Mouse (Mus musculus) midbrain, embryonic 11.5 days (tissue): ENCODE results near the gene Sema6d. TPM values are rescaled to one million over a fixed set of nuclear protein-coding genes. Genes with fewer than 3 reads are reported as not detected.

Experiments used
- ATAC-seq: fragments of 200-750 bp; cut with Nextera tagmentation; 2 replicates; pipeline ENCODE4 v1.8.0; 2017; ENCODE audit warnings: moderate TSS enrichment, moderate library complexity; ENCODE audit not compliant: low FRiP score
- DNase-seq: peaks from one replicate; pipeline ENCODE4 v3.0.0; 2015; ENCODE audit warnings: low spot score; ENCODE audit errors: missing footprints
- H3K27ac ChIP-seq: fragments of 300-500 bp; sonication (generic); 2 replicates; pipeline ENCODE4 v1.5.1; 2014; ENCODE audit warnings: low read depth, low read length
- H3K27me3 ChIP-seq: fragments of 300-500 bp; sonication (generic); 2 replicates; pipeline ENCODE4 v1.6.1; 2014; ENCODE audit warnings: mild to moderate bottlenecking, low read length, moderate library complexity, mixed read lengths; ENCODE audit not compliant: control insufficient read depth, insufficient read depth
- H3K36me3 ChIP-seq: fragments of 300-500 bp; sonication (generic); 2 replicates; pipeline ENCODE4 v1.6.1; 2014; ENCODE audit warnings: mild to moderate bottlenecking, low read length, moderate library complexity, mixed read lengths; ENCODE audit not compliant: control insufficient read depth, insufficient read depth
- H3K4me1 ChIP-seq: fragments of 300-500 bp; sonication (generic); 2 replicates; pipeline ENCODE4 v1.6.1; 2014; ENCODE audit warnings: low read length; ENCODE audit not compliant: control insufficient read depth, insufficient read depth
- H3K4me2 ChIP-seq: fragments of 300-500 bp; sonication (generic); 2 replicates; pipeline ENCODE4 v1.6.1; 2014; ENCODE audit warnings: mild to moderate bottlenecking, moderate library complexity
- H3K4me3 ChIP-seq: fragments of 300-500 bp; sonication (generic); 2 replicates; pipeline ENCODE4 v1.5.1; 2014; ENCODE audit warnings: low read depth, low read length
- H3K9ac ChIP-seq: fragments of 300-500 bp; sonication (generic); 2 replicates; pipeline ENCODE4 v1.6.1; 2014; ENCODE audit warnings: low read length
- H3K9me3 ChIP-seq: fragments of 300-500 bp; sonication (generic); 2 replicates; pipeline ENCODE4 v1.6.1; 2016; ENCODE audit warnings: low read length; ENCODE audit not compliant: control insufficient read depth
- WGBS: fragments of 180-500 bp; shearing (Covaris S2); extraction: QIAGEN DNeasy Blood & Tissue Kit; methylation state at CpG from one replicate; pipeline ENCODE4 v1.1.7; 2014; 5-methylcytosine and 5-hydroxymethylcytosine counted together
- polyA plus RNA-seq: library from polyadenylated mRNA; unstranded; fragments of >200 nt; fragmentation: Nextera tagmentation; extraction: Ambion mirVana; gene quantifications from 2 replicates; pipeline ENCODE4 v1.2.1, GENCODE M21; 2014

Gene Sema6d
- polyA plus RNA-seq, 1 experiment from 2014 or later: 11.1 TPM

DNA sequence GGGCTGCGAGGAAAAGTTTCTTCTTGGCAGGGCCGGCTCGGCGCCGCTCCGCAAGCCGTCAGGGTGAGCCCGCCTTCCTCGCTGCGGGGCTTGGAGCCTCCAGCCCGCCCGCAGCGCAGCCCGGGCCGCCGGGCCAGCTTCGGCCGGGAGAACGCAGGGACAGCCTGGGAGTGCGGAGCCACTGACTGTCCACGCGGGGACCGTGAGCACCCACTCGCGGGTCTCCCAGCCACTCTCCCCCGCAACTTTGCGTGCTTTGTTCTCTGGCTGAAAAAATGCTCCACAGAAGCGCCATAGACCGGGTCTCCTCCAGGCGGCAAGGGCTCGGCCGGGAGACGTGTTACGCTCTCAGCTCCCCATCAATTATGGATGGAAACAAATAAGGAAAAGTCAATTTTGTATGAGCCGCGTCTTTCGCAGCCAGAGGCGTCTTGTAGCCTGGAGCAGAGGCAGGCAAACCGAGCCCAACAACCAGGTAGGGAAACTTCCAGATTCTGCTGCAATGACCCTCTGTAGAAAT, 520.9 kb downstream of the Sema6d start:
- Histone ChIP-seq H3K4me2 (peak overlapping the region; percentile 98), H3K4me1 (peaks cover 13% of the 10 kb centered on the region; the same call in 1 of the 2 replicates), H3K9ac (peak overlapping the region; percentile 73), H3K36me3 (no peaks in the 10 kb centered on the region), H3K27me3 (peaks cover 9% of the 10 kb centered on the region), H3K27ac (peak overlapping the region; percentile 74), H3K9me3 (no peaks in the 10 kb centered on the region), H3K4me3 (peak overlapping the region; percentile 73)
- peak; percentile 97 for DNase-seq
- ATAC-seq: peak; percentile 73
- under 1% methylated on average over 39 of the region's 39 CpGs for WGBS

DNA sequence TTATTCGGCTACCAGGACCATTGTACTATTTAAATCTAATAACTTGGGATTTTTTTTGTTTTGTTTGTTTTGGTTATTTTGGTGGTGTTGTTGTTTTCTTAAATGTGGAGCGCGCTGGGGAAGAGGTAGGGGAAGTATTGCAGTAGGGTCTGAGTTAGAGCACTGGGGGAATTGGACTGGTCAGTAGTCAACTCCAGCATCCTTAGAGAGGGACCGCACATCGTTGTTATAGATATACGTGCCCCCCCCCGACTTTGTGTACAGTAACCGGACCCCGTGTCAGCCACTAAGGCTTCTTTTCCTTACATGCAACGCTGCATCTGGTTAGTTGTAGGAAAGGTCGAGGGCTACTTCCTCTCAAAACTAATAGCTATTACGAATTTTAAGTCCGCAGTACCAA, 521.5 kb downstream of the Sema6d start:
- H3K4me2 ChIP-seq: peak overlapping the region; percentile 98
- peak overlapping the region; percentile 73; the same call in 1 of the 2 replicates for H3K9ac ChIP-seq
- peak overlapping the region; percentile 73 for H3K4me3 ChIP-seq
- H3K9me3 ChIP-seq: no peaks in the 10 kb centered on the region
- ATAC-seq (no peak), DNase-seq (peak; percentile 90)
- no peaks in the 10 kb centered on the region for H3K36me3 ChIP-seq
- H3K27ac ChIP-seq: no peak overlapping the region
- H3K27me3 ChIP-seq: peaks cover 9% of the 10 kb centered on the region
- 23% methylated on average over 13 of the region's 13 CpGs for WGBS
- H3K4me1 ChIP-seq: peaks cover 13% of the 10 kb centered on the region; the same call in 1 of the 2 replicates

DNA sequence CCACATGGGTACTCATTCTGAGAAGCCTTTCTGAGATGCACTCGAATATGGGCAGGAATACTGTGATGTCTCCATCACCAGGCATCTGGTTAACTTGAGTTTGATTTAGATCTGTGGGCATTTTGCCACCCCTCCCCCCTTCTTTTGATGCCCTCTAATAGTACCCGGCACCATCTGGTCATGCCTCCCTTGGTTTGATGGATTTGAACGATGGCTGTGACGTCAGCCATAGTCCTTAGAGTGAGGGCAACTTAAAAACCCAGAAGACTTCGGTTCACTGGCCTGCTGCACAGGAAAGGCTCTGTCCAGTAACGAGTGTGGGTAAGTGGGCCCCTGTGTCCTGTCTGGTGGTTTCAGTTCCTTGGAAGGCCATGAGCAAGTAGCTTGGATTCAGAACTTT, 522.5 kb downstream of the Sema6d start:
- DNase-seq (peak; percentile 73), ATAC-seq (no peak)
- 37% methylated on average over 6 of the region's 6 CpGs for WGBS
- peaks cover 9% of the 10 kb centered on the region for H3K27me3 ChIP-seq
- peaks cover 13% of the 10 kb centered on the region; the same call in 1 of the 2 replicates for H3K4me1 ChIP-seq
- no peak overlapping the region for H3K9ac ChIP-seq
- no peaks in the 10 kb centered on the region for H3K9me3 ChIP-seq
- peak overlapping the region; percentile 19 for H3K4me2 ChIP-seq
- peak overlapping the region; percentile 5 for H3K4me3 ChIP-seq
- H3K36me3 ChIP-seq: no peaks in the 10 kb centered on the region
- no peak overlapping the region for H3K27ac ChIP-seq

DNA sequence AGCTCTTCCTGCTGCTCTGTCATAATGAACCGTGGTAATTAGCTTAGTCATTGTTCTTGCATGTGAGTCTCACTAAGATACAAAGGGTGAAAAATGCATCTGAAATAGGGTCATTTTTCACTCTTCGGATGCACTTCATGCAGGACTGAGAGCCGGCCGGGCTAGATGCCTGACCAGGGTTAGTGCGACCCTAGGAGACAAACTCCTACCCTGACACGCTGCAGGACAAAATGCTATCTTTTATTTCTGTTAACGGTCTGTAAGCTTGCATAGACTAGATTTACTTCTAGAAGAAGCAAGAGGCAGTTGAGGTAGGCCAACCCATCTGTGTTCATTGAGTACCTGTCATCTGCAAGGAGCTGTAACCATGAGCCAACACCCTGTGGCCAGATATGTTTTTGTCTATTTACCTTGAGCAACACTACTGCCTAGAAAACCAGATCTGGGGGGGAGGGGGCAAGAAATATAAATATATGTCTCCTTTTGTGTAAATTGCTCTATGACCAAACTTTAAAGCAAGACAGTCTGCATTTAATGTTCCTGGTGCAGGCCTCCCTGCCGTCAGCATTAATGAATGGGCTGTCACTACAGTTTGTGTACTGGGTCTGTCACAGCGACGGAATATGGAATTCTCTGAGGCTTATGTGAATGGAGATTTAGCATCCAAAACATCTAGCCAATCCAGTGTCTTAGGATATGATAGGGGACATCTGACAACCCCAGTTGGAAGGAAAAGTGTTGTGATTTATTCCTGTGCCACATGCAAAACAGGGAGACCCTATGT, 523.1 kb downstream of the Sema6d start:
- no peak overlapping the region for H3K27ac ChIP-seq
- H3K27me3 ChIP-seq: peaks cover 9% of the 10 kb centered on the region
- no peak overlapping the region for H3K9ac ChIP-seq
- H3K36me3 ChIP-seq: no peaks in the 10 kb centered on the region
- peaks cover 10% of the 10 kb centered on the region; the same call in 1 of the 2 replicates for H3K4me1 ChIP-seq
- H3K9me3 ChIP-seq: no peaks in the 10 kb centered on the region
- WGBS: 55% methylated on average over 10 of the region's 10 CpGs
- DNase-seq (peak; percentile 80), ATAC-seq (no peak)
- peak overlapping the region; percentile 19; the same call in 1 of the 2 replicates for H3K4me2 ChIP-seq
- H3K4me3 ChIP-seq: no peak overlapping the region; the same call in 1 of the 2 replicates

DNA sequence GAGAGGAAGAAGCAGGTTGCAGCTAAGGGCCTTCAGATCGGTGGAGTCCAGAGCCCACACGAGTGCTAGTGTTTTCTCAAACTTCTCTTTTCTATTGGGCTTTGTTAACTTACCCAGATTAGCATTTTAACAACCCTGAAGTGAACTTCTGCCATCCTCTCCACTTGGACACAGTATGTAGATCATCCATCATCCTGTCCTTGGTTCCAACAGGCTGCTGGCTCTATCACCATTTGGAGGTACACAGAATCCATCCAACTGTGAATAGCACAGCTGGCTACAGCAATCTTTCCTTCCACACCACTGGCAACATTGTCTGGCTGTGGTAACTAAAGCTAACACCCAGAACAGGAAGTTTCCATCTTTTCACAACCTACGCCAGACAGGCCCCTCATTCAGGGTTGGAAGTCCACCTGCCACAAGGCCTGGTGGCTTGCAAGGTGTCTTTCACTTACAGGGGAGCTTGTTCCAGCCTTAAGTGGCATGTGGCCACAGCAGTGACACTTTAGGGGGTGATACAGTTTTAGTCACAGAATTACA, 524.0 kb downstream of the Sema6d start:
- H3K4me2 ChIP-seq: no peak overlapping the region; the same call in 1 of the 2 replicates
- DNase-seq: peak; percentile 79
- H3K4me3 ChIP-seq: no peak overlapping the region
- 60% methylated on average over 3 of the region's 3 CpGs for WGBS
- no peak overlapping the region for H3K9ac ChIP-seq
- peaks cover 8% of the 10 kb centered on the region; the same call in 1 of the 2 replicates for H3K4me1 ChIP-seq
- H3K36me3 ChIP-seq: no peaks in the 10 kb centered on the region
- no peak for ATAC-seq
- H3K27me3 ChIP-seq: peaks cover 4% of the 10 kb centered on the region
- no peak overlapping the region for H3K27ac ChIP-seq
- no peaks in the 10 kb centered on the region for H3K9me3 ChIP-seq

DNA sequence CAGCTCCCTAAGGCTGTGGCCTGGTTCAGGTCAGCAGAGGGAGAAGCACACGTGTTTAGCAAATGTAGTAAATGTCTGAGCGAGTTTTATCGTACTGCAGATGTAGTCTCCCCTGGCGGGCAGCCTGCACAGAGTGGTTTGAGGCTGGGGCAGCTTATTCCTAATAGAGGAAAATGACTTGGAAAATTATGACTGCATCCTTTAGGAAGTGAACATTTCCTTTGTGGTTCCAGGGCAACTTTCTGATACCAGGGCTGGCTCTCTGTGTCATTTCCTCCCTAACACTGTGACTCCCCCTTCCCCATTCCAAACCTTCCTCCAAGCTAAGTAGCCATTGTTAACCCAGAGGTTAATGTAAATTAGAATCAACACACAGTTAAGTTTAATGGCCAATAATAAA, 527.0 kb downstream of the Sema6d start:
- H3K9ac ChIP-seq: no peak overlapping the region
- DNase-seq: peak; percentile 75
- WGBS: 68% methylated on average over 4 of the region's 4 CpGs

DNA sequence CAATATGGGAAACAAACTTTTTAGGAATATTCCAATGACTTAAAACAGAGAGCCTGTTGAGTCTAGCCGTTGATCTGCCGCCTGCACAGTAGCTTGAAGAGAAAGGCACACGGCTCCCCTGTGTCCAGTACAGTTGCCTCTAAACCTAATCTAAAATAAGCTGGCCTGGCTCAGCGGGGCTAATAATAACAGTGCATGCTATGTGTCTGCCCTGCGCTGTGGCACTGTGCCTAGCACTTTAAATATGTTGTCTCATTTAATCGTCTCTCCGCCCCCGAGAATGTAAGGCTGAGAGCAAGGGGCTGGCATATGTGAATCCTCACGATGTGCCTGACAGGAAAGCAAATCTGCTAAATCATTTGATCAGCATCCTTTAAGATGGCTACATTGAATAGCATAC, 527.7 kb downstream of the Sema6d start:
- no peak overlapping the region for H3K4me2 ChIP-seq
- H3K27ac ChIP-seq: no peak overlapping the region
- peaks cover under 1% of the 10 kb centered on the region; the same call in 1 of the 2 replicates for H3K27me3 ChIP-seq
- H3K9ac ChIP-seq: no peak overlapping the region
- DNase-seq (peak; percentile 41), ATAC-seq (no peak)
- 85% methylated on average over 9 of the region's 9 CpGs for WGBS
- H3K9me3 ChIP-seq: no peaks in the 10 kb centered on the region
- H3K4me1 ChIP-seq: peaks cover under 1% of the 10 kb centered on the region; the same call in 1 of the 2 replicates
- no peak overlapping the region for H3K4me3 ChIP-seq
- no peaks in the 10 kb centered on the region for H3K36me3 ChIP-seq

More for the DNA sequence above, 527.0 kb downstream of the Sema6d start:
- ATAC-seq: no peak
- Histone ChIP-seq H3K27me3 (peaks cover 4% of the 10 kb centered on the region), H3K9me3 (no peaks in the 10 kb centered on the region), H3K27ac (no peak overlapping the region), H3K4me2 (no peak overlapping the region), H3K4me3 (no peak overlapping the region), H3K4me1 (peaks cover 4% of the 10 kb centered on the region; the same call in 1 of the 2 replicates), H3K36me3 (no peaks in the 10 kb centered on the region)

DNA sequence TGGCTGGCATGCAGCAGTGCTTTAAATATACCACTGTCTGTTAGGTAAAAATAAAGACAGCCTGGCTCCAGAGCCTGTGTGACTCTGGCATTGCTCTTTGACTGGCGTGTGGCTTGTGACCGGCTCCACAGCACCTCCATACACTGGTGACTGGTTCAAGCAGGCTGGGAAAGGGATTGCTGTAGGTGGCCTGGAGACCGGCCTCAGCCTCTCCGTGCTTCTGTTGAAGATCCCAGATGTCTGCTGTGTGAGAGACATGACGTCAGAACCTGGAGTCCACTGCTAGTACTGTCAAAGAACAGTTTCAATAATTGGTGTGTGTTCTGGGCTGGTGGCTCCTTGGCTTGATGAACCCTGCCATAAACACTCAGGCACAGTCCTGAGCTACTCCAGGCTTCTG, 528.3 kb downstream of the Sema6d start:
- 95% methylated on average over 5 of the region's 5 CpGs for WGBS
- no peaks in the 10 kb centered on the region for H3K36me3 ChIP-seq
- no peak overlapping the region for H3K27ac ChIP-seq
- ATAC-seq (no peak), DNase-seq (no peak)
- no peak overlapping the region for H3K4me3 ChIP-seq
- no peaks in the 10 kb centered on the region; the same call in 1 of the 2 replicates for H3K4me1 ChIP-seq
- no peaks in the 10 kb centered on the region for H3K27me3 ChIP-seq
- no peak overlapping the region for H3K4me2 ChIP-seq
- no peaks in the 10 kb centered on the region for H3K9me3 ChIP-seq
- H3K9ac ChIP-seq: no peak overlapping the region
